Mouse (Mus musculus) cortical plate, adult 2 months (tissue): ENCODE results near the gene Bdkrb2. TPM values are rescaled to one million over a fixed set of nuclear protein-coding genes. Genes with fewer than 3 reads are reported as not detected.

Experiments
- H3K27ac ChIP-seq: fragments of 200-500 bp; 2 replicates; pipeline ENCODE4 v1.5.1; 2012; ENCODE audit warnings: low read length, control low read depth, inconsistent platforms; ENCODE audit not compliant: insufficient read depth
- H3K4me1 ChIP-seq: fragments of 200-500 bp; 2 replicates; pipeline ENCODE4 v1.6.1; 2011; ENCODE audit warnings: low read length; ENCODE audit not compliant: control insufficient read depth, insufficient read depth
- H3K4me3 ChIP-seq: fragments of 200-500 bp; 2 replicates; pipeline ENCODE4 v1.5.1; 2011; ENCODE audit warnings: mild to moderate bottlenecking, low read length, control low read depth; ENCODE audit not compliant: insufficient read depth
- CTCF ChIP-seq: fragments of 200-500 bp; IDR thresholded peaks from 2 replicates; pipeline ENCODE4 v1.5.1; 2011; ENCODE audit warnings: mild to moderate bottlenecking, control low read depth, low read length; ENCODE audit not compliant: insufficient read depth; ENCODE audit errors: extremely low read depth
- POLR2A ChIP-seq: fragments of 200-500 bp; IDR thresholded peaks from 2 replicates; pipeline ENCODE4 v1.6.1; 2011; ENCODE audit warnings: mild to moderate bottlenecking, low read length, control low read depth; ENCODE audit not compliant: insufficient read depth; ENCODE audit errors: extremely low read depth
- polyA plus RNA-seq: library from polyadenylated mRNA; depleted of rRNA; stranded (reverse); fragments of >200 nt; gene quantifications from 2 replicates; pipeline ENCODE4 v1.2.3, GENCODE M21; 2012; rRNA removed

The Bdkrb2 gene
- polyA plus RNA-seq, 1 experiment = 0.38 TPM

GRCm38 (mm10) chr12:105634374-105635067 lies 71.5 kb downstream of the Bdkrb2 start:
- Histone ChIP-seq H3K27ac (no peak overlapping the region), H3K4me3 (no peak overlapping the region), H3K4me1 (no peaks in the 10 kb centered on the region)
- no peak for TF ChIP-seq CTCF
- no peak for TF ChIP-seq POLR2A

GRCm38 (mm10) chr12:105636551-105636950 lies 73.5 kb downstream of the Bdkrb2 start:
- no peak overlapping the region for H3K4me3 ChIP-seq
- H3K27ac ChIP-seq = no peak overlapping the region
- TF ChIP-seq CTCF (no peak), POLR2A (no peak)
- no peaks in the 10 kb centered on the region for H3K4me1 ChIP-seq

GRCm38 (mm10) chr12:105637554-105637953 lies 74.5 kb downstream of the Bdkrb2 start:
- Histone ChIP-seq H3K27ac (no peak overlapping the region), H3K4me3 (no peak overlapping the region), H3K4me1 (no peaks in the 10 kb centered on the region)
- TF ChIP-seq CTCF = no peak

- Histone ChIP-seq H3K27ac (no peak overlapping the region), H3K4me3 (no peak overlapping the region), H3K4me1 (no peaks in the 10 kb centered on the region)
- TF ChIP-seq CTCF (no peak), POLR2A (no peak)
Observed at GRCm38 (mm10) chr12:105642770-105643321, 79.8 kb downstream of the Bdkrb2 start.

Other genes with a start within 250 kb of the Bdkrb2 start
- 4.7 and 5.9 TPM in 2 replicates for gene Tunar, start 229.4 kb upstream of the Bdkrb2 start, polyA plus RNA-seq
- gene D430019H16Rik, start 109.4 kb upstream of the Bdkrb2 start, polyA plus RNA-seq = 60.9 and 65.5 TPM in 2 replicates
- gene Bdkrb1, start 39.9 kb downstream of the Bdkrb2 start, polyA plus RNA-seq = 0.06 TPM in 1 of 2 replicates, not detected in the other
- gene Gskip, start 121.6 kb downstream of the Bdkrb2 start, polyA plus RNA-seq = 22.5 and 23.2 TPM in 2 replicates
- gene Atg2b, start 122.0 kb downstream of the Bdkrb2 start, polyA plus RNA-seq = 31.2 and 32.6 TPM in 2 replicates
- 0.66 and 2.1 TPM in 2 replicates for gene Ak7, start 142.8 kb downstream of the Bdkrb2 start, polyA plus RNA-seq
- gene Papola, start 221.5 kb downstream of the Bdkrb2 start, polyA plus RNA-seq = 95.7 and 105 TPM in 2 replicates